Mouse (Mus musculus) liver, adult 2 months (tissue): ENCODE measurements around the gene Slc35e2.

Experiments used
- CTCF ChIP-seq: fragments of 200-500 bp; IDR thresholded peaks from 2 replicates; pipeline ENCODE4 v1.5.1; 2011; ENCODE audit warnings: low read depth, low read length, control low read depth
- POLR2A ChIP-seq: fragments of 200-500 bp; IDR thresholded peaks from 2 replicates; pipeline ENCODE4 v1.6.1; 2011; ENCODE audit warnings: low read length, control low read depth; ENCODE audit not compliant: insufficient read depth; ENCODE audit errors: extremely low read depth

DNA sequence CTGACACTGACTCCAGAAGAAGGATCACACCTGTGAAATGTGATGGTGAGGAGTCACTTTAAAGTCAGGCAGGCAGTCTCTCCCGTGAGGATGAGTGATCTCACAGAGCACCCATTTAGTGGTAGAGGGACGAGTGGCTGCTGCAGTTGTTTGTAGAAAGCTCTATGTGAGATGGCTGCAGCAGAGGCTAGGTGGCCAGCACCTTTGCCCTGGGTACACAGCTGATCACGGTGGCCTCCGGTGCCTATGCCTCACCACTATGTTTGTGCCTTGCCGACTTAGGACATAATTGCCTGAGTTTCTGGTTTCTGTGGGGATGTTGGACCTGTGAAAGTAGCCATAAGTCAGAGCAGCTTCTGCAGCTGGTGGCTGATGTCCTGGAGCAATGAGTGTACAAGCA lies 23.5 kb upstream of the Slc35e2 start:
- TF ChIP-seq CTCF = no peak
- TF ChIP-seq POLR2A = no peak
